Mouse (Mus musculus) intestine, embryonic 16.5 days (tissue): ENCODE results near the gene Dguok. TPM values are rescaled to one million over a fixed set of nuclear protein-coding genes. Genes with fewer than 3 reads are reported as not detected.
A peak's percentile ranks its signal among the peaks of the same experiment; 100 is the strongest.

ENCODE experiments used
- ATAC-seq: fragments of 200-750 bp; cut with Nextera tagmentation; 2 replicates; pipeline ENCODE4 v1.8.0; 2017; ENCODE audit warnings: moderate TSS enrichment, moderate library complexity
- H3K27ac ChIP-seq: fragments of 300-500 bp; sonication (generic); 2 replicates; pipeline ENCODE4 v1.5.1; 2014; ENCODE audit warnings: mild to moderate bottlenecking, low read length
- H3K27me3 ChIP-seq: fragments of 300-500 bp; sonication (generic); replicated peaks from 2 replicates; pipeline ENCODE4 v1.6.1; 2014; ENCODE audit warnings: low read length, control low read depth, mixed read lengths; ENCODE audit not compliant: control insufficient read depth, insufficient read depth
- H3K36me3 ChIP-seq: fragments of 300-500 bp; sonication (generic); 2 replicates; pipeline ENCODE4 v1.6.1; 2014; ENCODE audit warnings: low read length, control low read depth; ENCODE audit not compliant: control insufficient read depth, insufficient read depth
- H3K4me1 ChIP-seq: fragments of 300-500 bp; sonication (generic); 2 replicates; pipeline ENCODE4 v1.6.1; 2014; ENCODE audit warnings: low read length, control low read depth, mixed read lengths; ENCODE audit not compliant: control insufficient read depth, insufficient read depth
- H3K4me2 ChIP-seq: fragments of 300-500 bp; sonication (generic); 2 replicates; pipeline ENCODE4 v1.6.1; 2014; ENCODE audit warnings: low read depth, low read length, control low read depth
- H3K4me3 ChIP-seq: fragments of 300-500 bp; sonication (generic); 2 replicates; pipeline ENCODE4 v1.5.1; 2014; ENCODE audit warnings: mild to moderate bottlenecking, low read length
- H3K9ac ChIP-seq: fragments of 300-500 bp; sonication (generic); 2 replicates; pipeline ENCODE4 v1.6.1; 2014; ENCODE audit warnings: low read depth, low read length
- H3K9me3 ChIP-seq: fragments of 300-500 bp; sonication (generic); 2 replicates; pipeline ENCODE4 v1.6.1; 2016; ENCODE audit warnings: low read length, control low read depth; ENCODE audit not compliant: control insufficient read depth
- WGBS: fragments of 180-500 bp; shearing (Covaris S2); extraction: QIAGEN DNeasy Blood & Tissue Kit; methylation state at CpG from one replicate; pipeline ENCODE4 v1.1.7; 2014; 5-methylcytosine and 5-hydroxymethylcytosine counted together
- polyA plus RNA-seq: library from polyadenylated mRNA; unstranded; fragments of >200 nt; fragmentation: Nextera tagmentation; extraction: Ambion mirVana; gene quantifications from 2 replicates; pipeline ENCODE4 v1.2.1, GENCODE M21; 2015

Dguok gene
- polyA plus RNA-seq, 1 experiment from 2014 or later = 72.4 TPM

DNA sequence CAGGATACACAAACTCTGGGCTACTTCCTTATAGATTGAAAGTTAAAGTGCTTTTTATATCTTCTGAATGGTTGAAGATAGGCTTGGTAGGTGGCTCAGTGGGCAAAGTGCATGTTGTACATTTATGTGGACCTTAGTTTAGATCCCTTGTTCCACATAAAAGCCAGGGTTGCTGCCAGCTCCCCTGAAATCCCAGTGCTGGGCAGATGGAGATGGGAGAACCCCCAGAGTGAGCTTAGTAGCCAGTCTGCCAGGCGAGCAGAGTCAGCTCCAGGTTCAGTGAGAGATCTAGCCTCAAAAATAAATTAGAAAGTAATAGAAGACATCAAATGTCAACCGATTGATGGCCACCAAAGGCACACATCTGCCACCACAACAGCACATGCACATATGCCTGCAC is 25.8 kb upstream of the Dguok start:
- Histone ChIP-seq H3K9me3 (no peaks in the 10 kb centered on the region), H3K27me3 (no peaks in the 10 kb centered on the region), H3K4me1 (no peaks in the 10 kb centered on the region; the same call in 1 of the 2 replicates), H3K4me3 (peak overlapping the region; percentile 29; the same call in 1 of the 2 replicates), H3K27ac (no peak overlapping the region), H3K36me3 (no peaks in the 10 kb centered on the region), H3K9ac (0 out of 2 replicates have a peak overlapping the region, but pooled peaks have one; percentile 41), H3K4me2 (no peak overlapping the region)
- 0 out of 2 replicates have a peak, but pooled peaks have one; percentile 29 for ATAC-seq
- 79% methylated on average over 2 of the region's 2 CpGs for WGBS

DNA sequence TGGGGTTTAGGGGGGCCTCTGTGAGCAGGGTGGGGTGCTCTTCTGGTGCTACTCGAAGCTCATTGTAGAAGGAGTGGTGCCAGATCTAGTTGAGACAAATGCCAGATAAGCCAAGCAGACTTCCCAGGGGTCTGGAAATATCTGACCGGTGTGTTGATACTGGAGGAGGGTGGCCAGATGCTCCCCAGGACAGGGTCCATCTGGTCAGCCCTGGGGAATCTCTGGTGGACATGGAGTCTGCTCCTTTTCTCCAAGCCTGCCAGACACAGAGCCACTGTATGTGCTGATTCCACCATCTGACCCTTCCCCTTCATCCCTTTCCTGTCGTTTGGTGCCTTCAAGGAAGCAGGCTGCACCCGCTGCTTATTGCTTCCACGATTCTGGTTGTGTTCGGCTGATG is 16.4 kb upstream of the Dguok start:
- no peak overlapping the region for H3K27ac ChIP-seq

DNA sequence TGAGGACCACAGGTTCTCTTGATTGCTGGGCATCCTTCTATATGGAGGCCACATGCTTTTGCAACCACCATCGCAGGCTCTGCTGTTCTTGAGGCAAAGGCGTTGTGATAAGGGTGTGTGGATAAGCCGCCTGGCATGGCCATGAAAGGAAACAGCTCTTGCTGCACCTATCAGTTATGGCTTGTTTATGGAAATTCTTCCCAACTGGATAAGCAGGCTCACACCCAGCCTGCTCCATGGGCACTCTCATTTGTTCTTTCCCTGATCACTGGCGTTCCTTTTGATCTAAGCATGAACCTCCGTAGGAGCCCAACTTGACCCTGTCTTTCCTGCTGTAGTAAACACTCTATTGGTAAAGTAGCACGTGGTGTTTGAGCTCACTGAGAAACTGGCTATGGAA is 15.0 kb upstream of the Dguok start:
- Histone ChIP-seq H3K27me3 (no peaks in the 10 kb centered on the region), H3K9ac (no peak overlapping the region), H3K36me3 (no peaks in the 10 kb centered on the region; the same call in 1 of the 2 replicates), H3K4me3 (no peak overlapping the region), H3K4me2 (no peak overlapping the region), H3K9me3 (no peaks in the 10 kb centered on the region), H3K4me1 (0 out of 2 replicates have a peak, but pooled peaks cover 4% of the 10 kb centered on the region), H3K27ac (no peak overlapping the region)
- WGBS = 58% methylated on average over 6 of the region's 6 CpGs
- ATAC-seq = peak; percentile 34; the same call in 1 of the 2 replicates

More for the DNA sequence above, 16.4 kb upstream of the Dguok start:
- peak; percentile 28 for ATAC-seq
- Histone ChIP-seq H3K4me3 (no peak overlapping the region), H3K27me3 (no peaks in the 10 kb centered on the region), H3K9me3 (no peaks in the 10 kb centered on the region), H3K36me3 (no peaks in the 10 kb centered on the region; the same call in 1 of the 2 replicates), H3K4me2 (no peak overlapping the region), H3K9ac (peak overlapping the region; percentile 22; the same call in 1 of the 2 replicates), H3K4me1 (0 out of 2 replicates have a peak, but pooled peaks cover 4% of the 10 kb centered on the region)
- 18% methylated on average over 6 of the region's 6 CpGs for WGBS

DNA sequence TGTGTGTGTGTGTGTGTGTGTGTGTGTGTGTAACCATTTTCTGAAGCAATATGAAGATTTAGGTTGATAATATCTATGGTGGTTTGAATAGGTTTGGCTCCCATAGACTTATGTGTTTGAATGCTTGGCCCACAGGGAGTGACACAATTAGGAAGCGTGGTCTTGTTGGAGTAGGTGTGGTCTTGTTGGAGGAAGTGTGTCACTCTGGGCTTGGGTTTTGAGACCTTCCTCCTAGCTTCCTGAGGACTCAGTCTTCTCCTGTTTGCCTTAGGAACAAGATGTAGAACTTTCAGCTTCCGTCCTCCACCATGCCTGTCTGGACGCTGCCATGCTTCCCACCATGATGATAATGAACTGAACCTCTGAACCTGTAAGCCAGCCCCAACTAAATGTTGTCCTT is 11.9 kb upstream of the Dguok start:
- Histone ChIP-seq H3K4me3 (no peak overlapping the region), H3K4me2 (no peak overlapping the region), H3K27ac (no peak overlapping the region), H3K4me1 (no peaks in the 10 kb centered on the region), H3K27me3 (no peaks in the 10 kb centered on the region), H3K9me3 (no peaks in the 10 kb centered on the region), H3K36me3 (no peaks in the 10 kb centered on the region), H3K9ac (no peak overlapping the region)
- ATAC-seq = no peak
- 85% methylated on average over 3 of the region's 3 CpGs for WGBS

DNA sequence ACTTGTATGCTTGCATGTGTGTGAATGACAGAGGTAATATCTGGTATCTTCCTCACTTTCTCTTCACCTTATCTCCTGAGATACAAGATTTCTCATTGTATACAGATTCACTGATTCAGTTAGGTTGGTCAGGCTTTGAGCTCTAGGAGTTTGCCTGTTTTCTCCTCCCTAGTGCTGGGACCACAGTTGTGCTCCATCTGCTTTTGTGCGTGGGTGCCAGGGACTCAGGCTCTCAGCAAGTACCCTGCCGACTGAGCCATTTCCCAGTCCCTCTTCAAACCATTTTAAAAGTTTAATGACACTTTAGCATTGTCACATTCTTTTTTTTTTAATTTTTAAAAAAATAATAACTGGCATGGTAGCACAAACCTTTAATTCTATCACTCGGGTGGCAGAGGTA is 8.4 kb upstream of the Dguok start:
- Histone ChIP-seq H3K36me3 (no peaks in the 10 kb centered on the region), H3K4me3 (no peak overlapping the region), H3K4me1 (no peaks in the 10 kb centered on the region), H3K4me2 (no peak overlapping the region), H3K9ac (no peak overlapping the region), H3K9me3 (no peaks in the 10 kb centered on the region), H3K27ac (no peak overlapping the region), H3K27me3 (no peaks in the 10 kb centered on the region)
- 74% methylated on average over 3 of the region's 3 CpGs for WGBS
- ATAC-seq = no peak

DNA sequence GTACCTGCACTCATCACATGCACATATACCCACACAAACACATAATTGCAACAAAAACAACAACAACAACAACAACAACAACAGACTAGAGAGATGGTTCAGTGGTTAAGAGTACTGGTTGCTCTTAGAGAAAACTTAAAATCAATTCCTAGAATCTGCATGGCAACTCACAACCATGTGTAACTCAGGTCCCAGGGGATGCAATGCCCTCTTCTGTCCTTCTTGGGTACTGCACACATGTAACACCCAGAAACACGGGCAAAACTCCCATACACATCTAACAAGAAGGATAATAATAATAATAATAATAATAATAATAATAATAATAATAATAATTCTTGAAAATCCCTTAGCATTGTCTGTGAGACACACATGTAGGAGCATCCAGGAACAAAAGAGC is 5.7 kb upstream of the Dguok start:
- 7% methylated on average over 1 of the region's 1 CpGs for whole genome bisulfite sequencing
- H3K4me2 ChIP-seq = no peak overlapping the region

DNA sequence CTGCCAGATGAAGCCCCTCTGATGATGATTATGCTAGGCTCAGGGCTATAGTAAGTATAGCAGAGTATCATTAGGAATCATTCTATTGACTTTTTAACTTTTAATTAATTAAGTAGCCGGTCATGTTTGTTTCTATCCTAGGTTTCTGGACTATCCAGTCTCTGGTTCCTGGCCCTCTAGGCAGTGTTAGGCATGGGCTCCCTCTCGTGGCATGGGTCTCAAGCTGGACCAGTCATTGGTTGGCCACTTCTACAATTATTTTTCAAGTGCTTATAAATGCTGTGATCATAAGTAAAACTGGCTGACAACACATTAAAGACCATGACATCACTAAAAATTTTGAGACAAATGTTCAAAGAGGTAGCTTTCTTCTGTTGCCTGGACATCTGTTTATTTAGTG is 3.4 kb upstream of the Dguok start:
- Histone ChIP-seq H3K4me3 (no peak overlapping the region), H3K4me1 (peaks cover 4% of the 10 kb centered on the region; the same call in 1 of the 2 replicates), H3K27ac (no peak overlapping the region), H3K9ac (no peak overlapping the region), H3K36me3 (no peaks in the 10 kb centered on the region), H3K27me3 (no peaks in the 10 kb centered on the region), H3K9me3 (no peaks in the 10 kb centered on the region), H3K4me2 (no peak overlapping the region)
- no peak for ATAC-seq
- WGBS = 51% methylated on average over 2 of the region's 2 CpGs

More for the DNA sequence above, 5.7 kb upstream of the Dguok start:
- Histone ChIP-seq H3K9ac (no peak overlapping the region), H3K27me3 (no peaks in the 10 kb centered on the region), H3K36me3 (no peaks in the 10 kb centered on the region), H3K4me1 (no peaks in the 10 kb centered on the region), H3K9me3 (no peaks in the 10 kb centered on the region), H3K4me3 (no peak overlapping the region), H3K27ac (no peak overlapping the region)
- ATAC-seq = no peak

DNA sequence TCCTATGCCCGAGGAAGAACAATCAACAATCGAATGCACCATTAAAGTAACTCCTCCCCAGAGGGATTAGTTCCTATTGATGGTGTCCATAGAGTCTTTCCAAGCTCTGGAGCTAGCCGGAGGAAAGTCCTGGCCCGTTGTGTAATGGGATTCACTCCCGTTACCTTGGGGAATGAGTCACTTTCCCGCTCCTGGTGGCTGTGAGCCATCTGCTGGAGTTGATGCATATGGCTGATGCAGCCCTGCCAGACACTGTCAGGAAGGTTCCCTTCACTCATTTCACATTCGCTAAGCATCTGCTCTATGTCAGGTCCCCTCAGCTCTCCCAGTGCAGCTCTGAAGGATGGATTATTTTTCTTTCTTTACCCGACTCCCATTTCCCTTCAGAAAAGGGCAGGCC is 2.7 kb upstream of the Dguok start:
- Histone ChIP-seq H3K4me1 (peaks cover 4% of the 10 kb centered on the region; the same call in 1 of the 2 replicates), H3K36me3 (no peaks in the 10 kb centered on the region), H3K4me3 (no peak overlapping the region), H3K9ac (no peak overlapping the region), H3K27me3 (no peaks in the 10 kb centered on the region), H3K9me3 (no peaks in the 10 kb centered on the region), H3K4me2 (no peak overlapping the region), H3K27ac (no peak overlapping the region)
- ATAC-seq = no peak
- WGBS = 35% methylated on average over 8 of the region's 8 CpGs

DNA sequence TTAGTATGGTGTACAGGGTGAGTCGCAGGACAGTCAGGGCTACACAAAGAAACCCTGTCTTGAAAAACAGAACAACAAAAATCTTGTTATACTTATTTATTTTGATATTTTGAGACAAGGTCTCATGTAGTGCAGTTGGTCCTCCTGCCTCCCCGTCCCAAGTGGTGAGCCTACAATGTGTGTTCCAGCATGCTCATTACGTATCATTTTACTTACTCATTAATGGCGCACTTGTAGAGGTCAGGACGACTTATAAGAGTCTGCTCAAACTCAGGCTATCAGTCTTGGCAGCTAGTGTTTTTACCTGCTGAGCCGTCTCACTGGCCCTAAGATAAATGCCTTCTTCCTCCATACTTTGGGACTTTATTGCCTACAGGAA is 388 bp upstream of the Dguok start:
- WGBS = 18% methylated on average over 6 of the region's 6 CpGs
- peak overlapping the region; percentile 56 for H3K4me2 ChIP-seq

DNA sequence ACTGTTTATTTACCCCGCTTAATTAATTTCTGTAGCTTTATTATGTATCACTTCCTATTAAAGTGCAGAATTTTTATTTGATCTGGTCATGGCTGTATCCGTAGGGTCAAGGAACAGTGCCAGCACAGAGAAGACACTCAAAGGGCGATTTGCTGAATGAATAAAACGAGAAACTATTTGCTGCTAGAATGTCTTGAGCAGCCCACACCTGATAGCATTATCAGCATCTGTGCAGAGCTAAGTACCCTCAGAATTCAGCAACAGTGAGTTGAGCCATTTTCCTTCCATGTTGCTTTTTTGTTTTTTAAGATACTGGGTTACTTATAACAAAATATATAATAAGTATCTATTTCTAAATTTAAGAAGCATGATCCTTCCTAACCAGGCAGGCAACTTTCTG is 1.2 kb downstream of the Dguok start:
- no peak overlapping the region for H3K4me3 ChIP-seq

More for the DNA sequence above, 388 bp upstream of the Dguok start:
- H3K36me3 ChIP-seq = no peaks in the 10 kb centered on the region
- H3K9ac ChIP-seq = peak overlapping the region; percentile 93
- ATAC-seq = peak; percentile 13
- H3K9me3 ChIP-seq = no peaks in the 10 kb centered on the region
- H3K27me3 ChIP-seq = no peaks in the 10 kb centered on the region
- H3K4me1 ChIP-seq = peaks cover 6% of the 10 kb centered on the region; the same call in 1 of the 2 replicates
- peak overlapping the region; percentile 86 for H3K4me3 ChIP-seq
- peak overlapping the region; percentile 7 for H3K27ac ChIP-seq

More for the DNA sequence above, 1.2 kb downstream of the Dguok start:
- no peaks in the 10 kb centered on the region; the same call in 1 of the 2 replicates for H3K9me3 ChIP-seq
- no peak overlapping the region for H3K27ac ChIP-seq
- H3K4me1 ChIP-seq = peaks cover 6% of the 10 kb centered on the region; the same call in 1 of the 2 replicates
- ATAC-seq = no peak
- 90% methylated on average over 4 of the region's 4 CpGs for WGBS
- peak overlapping the region; percentile 80; the same call in 1 of the 2 replicates for H3K4me2 ChIP-seq
- no peak overlapping the region for H3K9ac ChIP-seq
- no peaks in the 10 kb centered on the region for H3K36me3 ChIP-seq
- H3K27me3 ChIP-seq = no peaks in the 10 kb centered on the region
